Mouse (Mus musculus): ENCODE measurements around the gene 4921507P07Rik. TPM values are rescaled to one million over a fixed set of nuclear protein-coding genes. Genes with fewer than 3 reads are reported as not detected.
A peak's percentile ranks its signal among the peaks of the same experiment; 100 is the strongest.
"Not testable (repeated sequence)": the region's sequence is repeated elsewhere in the genome, so short reads cannot be mapped to it uniquely, and the experiment has no call there.

4921507P07Rik gene
- total RNA-seq, 2 experiments from 2014 or later: 0.76 to 0.82 TPM

DNA sequence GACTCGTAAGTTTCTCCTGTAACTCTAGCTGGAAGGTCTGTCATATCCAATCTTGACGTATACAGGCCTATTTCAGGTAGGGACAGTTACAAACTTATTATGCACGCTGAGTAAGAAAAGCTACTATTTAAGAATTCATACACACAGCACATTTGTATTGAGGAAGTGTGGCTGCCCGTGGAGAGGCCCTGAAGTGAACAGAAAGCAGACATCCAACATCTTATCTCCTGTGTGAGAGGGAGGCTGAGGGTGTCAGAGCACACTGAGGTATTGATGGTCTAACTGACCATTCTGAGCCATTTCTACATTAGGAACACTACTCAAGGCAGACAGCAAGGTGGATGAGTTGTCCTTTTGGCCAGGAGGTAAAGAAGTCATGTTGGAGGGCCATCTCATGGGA is 37.6 kb downstream of the 4921507P07Rik start:
- no peak for DNase-seq (ENCODE audit: low spot score in 2 of 2)

DNA sequence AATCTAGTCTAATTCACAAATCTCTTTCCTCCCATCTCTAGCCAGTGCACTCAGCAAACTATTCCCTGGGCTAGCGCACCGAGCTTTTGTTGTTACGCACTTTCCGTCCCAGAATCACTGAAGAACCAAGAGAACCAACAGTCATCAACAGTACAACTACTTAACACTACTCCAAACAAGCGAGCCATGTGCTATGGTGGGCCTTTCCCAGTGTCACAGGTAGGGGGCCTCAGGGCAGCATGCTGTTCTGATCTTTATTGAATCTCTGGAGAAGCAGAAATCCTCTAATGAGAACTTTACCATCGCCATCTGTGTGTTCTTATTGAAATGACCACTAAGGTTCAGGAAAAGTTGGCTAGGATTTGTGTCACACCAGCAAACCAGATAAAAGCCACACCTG is 38.9 kb downstream of the 4921507P07Rik start:
- no peak for DNase-seq (ENCODE audit: low spot score in 2 of 2)

DNA sequence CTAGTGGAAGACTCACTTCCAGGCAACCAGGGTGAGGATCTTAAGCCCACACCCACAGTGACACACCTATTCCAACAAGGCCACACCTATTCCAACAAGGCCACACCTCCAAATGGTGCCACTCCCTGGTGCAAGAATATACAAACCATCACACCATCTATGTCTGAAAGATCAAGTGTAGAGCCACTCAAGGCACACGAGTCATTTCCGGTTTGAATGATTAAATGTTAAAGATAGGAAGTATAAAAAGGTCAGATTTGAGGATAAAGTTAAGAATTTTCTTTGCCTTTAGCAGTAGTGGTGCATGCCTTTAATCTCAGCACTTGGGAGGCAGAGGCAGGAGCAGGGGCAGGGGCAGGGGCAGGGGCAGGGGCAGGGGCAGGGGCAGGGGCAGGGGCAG is 42.2 kb downstream of the 4921507P07Rik start:
- not testable (repeated sequence) for DNase-seq (ENCODE audit: low spot score in 2 of 2)

DNA sequence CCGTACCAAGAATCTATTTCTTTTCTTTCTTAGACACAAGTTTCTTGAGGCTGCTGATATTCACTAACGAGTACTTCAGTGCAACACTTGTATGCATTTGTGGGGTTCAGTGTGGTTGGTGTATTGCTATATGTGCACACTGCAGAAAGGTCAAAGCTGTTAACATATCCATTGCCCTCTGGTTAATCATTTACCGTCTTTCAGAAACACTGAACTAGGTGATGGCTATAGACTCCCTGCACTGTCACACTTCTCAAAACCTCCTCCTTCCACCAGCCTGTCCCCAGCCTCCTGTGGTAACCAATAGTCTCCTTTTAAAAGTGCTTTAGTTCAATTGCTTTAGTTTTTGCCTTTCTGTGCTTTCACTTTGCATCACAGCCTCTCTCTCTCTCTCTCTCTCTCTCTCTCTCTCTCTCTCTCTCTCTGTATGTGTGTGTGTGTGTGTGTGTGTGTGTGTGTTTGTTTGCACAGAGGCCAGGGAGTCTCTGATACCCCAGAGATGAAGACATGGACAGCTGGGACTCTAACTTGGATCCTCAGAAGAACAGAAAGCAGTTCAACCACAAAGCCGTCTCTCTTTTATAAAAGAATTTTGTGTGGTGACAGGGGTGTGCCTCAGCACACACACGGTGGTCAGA is 43.4 kb downstream of the 4921507P07Rik start:
- DNase-seq (ENCODE audit: low spot score in 2 of 2): no peak

- DNase-seq (ENCODE audit: low spot score in 2 of 2): no peak
Measured at GRCm38 (mm10) chr6:50549791-50550190, 46.6 kb downstream of the 4921507P07Rik start.

DNA sequence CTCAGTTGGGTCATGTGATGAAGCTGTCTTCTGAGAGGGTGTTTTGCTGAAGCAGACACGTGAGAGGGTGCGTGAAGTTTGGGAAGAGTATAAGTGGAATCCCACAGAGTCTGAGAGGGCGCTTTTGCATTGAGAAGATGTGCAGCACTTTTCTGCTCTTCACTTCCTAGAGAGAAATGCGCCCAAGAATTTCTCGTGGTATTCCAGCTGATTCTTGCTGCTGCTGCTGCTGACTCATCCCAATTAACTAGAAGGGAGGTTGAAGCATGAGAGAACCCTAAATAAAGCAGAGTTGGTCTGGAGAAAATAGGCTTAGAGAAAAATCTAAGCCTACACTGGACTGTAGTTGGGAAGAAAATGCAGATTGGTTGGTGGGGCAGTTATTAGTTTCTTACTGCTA is 47.4 kb downstream of the 4921507P07Rik start:
- no peak for DNase-seq (ENCODE audit: low spot score in 2 of 2)

GRCm38 (mm10) chr6:50545412-50546043 is 50.9 kb downstream of the 4921507P07Rik start:
- DNase-seq (ENCODE audit: low spot score in 2 of 2): no peak

- DNase-seq (ENCODE audit: low spot score in 2 of 2): no peak
Measured at GRCm38 (mm10) chr6:50542535-50542934, 53.9 kb downstream of the 4921507P07Rik start.

DNA sequence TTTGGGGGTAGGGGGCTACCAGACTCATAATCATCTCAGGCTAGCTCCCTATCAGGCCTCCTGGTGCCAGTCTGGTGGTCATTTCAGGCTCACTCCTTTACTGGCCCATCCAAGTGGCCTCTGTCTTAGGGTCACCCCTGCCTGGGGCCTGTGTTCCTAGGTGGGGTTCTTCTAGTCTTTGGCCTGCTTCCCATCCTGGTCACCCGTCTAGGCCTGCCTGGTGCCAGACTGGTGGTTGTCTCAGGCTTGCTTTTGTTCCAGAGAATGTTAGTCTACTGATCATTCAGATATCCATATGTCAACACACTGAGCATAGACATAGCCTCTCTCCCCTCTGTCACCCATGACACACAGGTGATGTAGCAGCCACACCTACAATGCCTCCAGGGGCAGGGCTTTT is 56.8 kb downstream of the 4921507P07Rik start:
- no peak for DNase-seq (ENCODE audit: low spot score in 2 of 2)

DNA sequence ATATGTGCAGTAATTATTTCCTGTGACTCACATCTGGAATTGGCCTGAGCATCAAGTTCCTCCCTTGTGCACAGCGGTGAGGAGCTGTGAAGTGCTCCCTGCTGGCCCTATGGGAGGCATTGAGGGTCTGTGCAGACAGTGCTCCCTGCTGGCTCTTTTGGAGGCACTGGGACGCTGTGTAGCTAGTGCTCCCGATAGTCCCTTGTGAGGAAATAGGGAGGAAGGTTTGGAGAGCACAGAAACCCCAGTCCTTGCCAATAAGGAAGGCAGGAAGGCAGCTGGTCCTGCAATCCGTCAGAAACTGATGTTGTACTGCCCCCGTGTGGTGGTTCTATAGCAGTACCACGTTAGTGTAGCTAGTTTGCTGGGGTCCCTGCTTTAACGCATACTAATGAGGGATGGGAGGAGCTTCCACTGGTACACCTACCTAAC is 60.0 kb downstream of the 4921507P07Rik start:
- peak; percentile 52 to 58 for DNase-seq (ENCODE audit: low spot score in 2 of 2)

GRCm38 (mm10) chr6:50535346-50535745 is 61.1 kb downstream of the 4921507P07Rik start:
- no peak for DNase-seq (ENCODE audit: low spot score in 2 of 2)

DNA sequence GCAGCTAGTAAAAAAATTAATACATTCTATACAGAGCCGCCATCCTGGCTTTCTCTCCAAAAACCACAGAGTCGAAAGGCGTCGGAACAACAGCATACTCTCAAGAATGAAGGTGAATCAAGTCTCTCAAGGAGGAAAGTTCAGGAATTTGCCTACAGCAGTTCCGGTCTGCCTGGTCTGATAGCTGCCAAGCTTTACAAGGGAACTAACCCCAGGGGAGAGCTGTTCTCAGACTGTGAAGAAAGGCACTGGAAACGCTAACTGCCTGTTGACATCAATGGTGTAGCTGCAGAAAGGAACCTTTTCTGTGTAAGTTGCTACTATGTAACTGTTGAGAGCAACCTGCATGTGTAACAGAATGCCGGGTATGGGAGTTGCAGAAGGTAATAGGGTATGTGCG is 64.5 kb downstream of the 4921507P07Rik start:
- DNase-seq (ENCODE audit: low spot score in 2 of 2): no peak

- no peak for DNase-seq (ENCODE audit: low spot score in 2 of 2)
Measured at GRCm38 (mm10) chr6:50531003-50531402, 65.4 kb downstream of the 4921507P07Rik start.

DNA sequence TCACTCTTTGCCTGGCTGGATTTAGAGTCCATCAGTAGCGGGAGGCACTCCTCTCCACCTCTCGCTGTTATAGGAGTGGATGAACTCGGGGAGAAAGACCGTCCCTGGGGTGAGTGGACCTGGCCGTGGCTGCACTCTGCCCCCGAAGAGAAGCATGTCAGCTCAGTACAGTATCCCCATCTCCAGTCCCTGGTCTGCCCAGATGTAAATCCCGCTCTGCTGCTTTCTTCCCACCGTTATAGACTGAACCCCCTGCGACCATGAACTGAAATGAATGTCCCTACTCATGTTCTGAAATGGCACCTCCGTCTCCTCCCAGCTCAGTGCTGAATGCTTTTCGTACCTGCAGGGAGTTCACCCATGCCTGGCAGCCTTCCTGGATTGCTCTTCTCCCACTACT is 67.2 kb downstream of the 4921507P07Rik start:
- no peak for DNase-seq (ENCODE audit: low spot score in 2 of 2)

DNA sequence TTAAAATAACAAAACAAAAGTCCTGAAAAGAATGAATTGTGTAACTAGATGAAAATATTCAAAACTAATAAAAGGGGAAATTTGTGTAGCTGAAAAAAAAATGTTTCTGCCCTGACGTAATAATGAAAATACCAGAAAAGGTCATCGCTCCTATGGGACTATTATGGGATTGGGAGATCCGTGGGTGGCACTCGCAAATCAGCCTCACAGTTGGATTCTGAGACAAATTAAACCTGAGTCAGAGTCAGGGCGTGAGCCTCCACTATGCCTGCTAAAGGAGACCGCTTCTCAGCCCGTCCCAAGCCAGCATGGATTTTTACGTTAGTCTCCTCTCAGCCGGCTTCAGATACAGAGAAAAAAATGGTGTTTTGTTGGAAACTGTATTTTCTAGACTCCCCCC is 69.0 kb downstream of the 4921507P07Rik start:
- no peak for DNase-seq (ENCODE audit: low spot score in 2 of 2)

- DNase-seq (ENCODE audit: low spot score in 2 of 2): peak in 1 of 2 experiments; percentile 24
Measured at GRCm38 (mm10) chr6:50526597-50527024, 69.8 kb downstream of the 4921507P07Rik start.

DNA sequence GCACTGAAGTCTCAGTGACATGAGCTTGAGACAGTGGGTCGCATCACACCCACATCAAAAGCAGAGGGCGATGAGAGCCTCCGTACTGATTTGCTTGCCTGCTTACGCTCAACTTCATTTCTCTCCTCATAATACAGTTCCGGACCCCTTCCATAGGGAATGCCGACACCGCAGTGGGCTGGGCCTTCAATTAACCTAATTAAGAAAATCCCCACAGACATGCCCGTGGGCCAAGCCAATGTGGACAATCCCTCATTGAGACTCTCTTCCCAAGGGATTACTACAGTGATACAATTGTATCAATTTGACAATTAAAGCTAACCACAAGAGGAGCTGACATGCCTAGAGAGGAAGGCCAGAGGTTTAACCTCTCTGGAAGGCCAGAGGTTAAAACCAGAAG is 70.6 kb downstream of the 4921507P07Rik start:
- no peak for DNase-seq (ENCODE audit: low spot score in 2 of 2)

DNA sequence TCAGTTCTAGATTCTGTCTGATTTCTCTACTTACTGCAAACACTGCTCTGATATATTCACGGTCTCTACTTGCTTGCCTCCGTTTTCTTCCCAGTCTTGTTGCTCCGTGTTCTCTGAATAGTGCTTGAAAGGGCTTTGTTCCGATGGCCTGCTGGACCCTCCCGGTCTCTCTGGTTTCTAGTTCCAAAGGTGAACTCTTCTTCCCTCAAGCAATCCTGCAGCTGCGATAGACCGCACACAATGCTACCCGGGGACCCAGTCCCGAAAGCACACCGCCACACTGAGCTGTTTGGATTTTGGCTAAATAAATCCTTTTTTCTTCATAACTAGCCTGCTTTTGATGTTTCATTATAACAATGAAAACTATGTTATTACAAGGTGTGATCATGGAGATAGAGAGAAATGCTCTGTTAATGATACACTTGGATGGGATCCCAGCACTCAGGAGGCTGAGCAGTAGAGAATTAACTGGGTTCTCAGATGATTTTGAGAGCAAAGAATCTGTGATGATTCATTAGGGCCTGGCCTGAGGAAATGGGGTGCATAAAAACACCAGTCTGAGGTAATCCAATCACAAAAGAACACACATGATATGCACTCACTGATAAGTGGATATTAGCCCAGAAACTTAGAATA is 72.1 kb downstream of the 4921507P07Rik start:
- DNase-seq (ENCODE audit: low spot score in 2 of 2): no peak

Data from adrenal gland, postnatal 4 days (tissue).